Mouse (Mus musculus): ENCODE measurements around the gene Pbxip1.

Pbxip1 gene

GRCm38 (mm10) chr3:89436176-89437113 is at the start of gene Pbxip1:
Gene Pbxip1 (plus strand): TSS chr3:89436706.
- no peak for DNase-seq (ENCODE audit: low read depth)

DNA sequence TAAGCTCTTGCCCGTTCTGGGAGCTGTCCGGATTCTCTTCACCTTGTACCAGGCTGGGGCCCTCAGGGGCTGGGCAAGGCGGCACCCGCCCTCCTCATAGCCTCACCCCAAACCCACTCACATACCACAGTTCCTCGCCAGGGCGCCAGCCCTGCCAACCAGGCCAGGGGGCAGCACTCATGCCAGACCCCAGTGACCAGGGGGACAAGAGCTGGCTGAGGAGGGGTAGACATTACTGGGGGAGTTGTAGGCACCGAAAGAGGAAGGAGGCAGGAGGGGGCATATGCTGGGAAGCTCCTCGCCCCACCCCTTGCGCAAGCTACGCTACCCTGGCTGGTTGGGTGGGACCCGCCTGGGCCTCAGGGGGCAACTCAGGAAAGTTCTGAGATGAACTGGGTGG is 48.9 kb upstream of the Pbxip1 start:
- no peak for DNase-seq (ENCODE audit: low read depth)

GRCm38 (mm10) chr3:89388134-89388881 is 48.2 kb upstream of the Pbxip1 start:
- no peak for DNase-seq (ENCODE audit: low read depth)

DNA sequence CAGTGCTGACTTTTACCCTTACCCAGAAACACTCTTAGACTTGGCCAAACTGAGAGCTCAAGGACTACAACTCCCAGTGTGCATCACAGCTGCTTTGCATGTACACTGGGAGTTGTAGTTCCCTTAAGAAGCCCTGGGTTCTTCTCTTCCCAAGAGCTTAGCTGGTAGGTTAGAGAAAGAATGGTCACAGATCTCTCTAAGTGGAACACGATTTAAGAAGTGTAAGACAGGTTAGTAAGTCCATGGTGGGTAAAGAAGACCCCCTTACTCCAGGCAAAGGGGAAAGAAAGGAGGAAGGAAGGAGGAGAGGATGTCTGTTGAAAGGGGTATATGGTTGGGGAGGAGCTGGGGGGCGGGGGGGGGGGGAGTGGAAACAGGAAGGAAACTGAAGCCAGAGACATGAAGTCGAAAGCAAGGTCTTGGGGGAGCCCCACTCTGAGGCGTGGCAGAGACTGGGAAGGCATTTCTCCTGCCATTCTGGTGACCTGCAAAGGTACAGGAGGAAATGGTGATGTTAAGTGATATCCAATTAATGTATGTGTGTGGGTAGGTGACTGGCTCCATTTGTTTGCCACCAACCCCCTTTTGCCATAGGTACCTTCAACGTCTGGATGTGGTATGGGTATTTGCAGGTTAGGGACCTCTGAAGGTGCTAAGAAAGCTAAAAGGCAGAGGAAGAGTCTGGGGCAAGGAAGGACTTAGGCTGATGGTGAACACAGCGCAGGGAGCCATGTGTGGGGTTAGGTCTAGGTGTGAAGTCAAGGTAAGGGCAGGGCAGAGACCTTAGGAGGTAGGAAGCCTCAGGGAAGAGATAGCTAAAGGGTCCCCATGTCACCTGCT is 47.4 kb upstream of the Pbxip1 start:
- DNase-seq (ENCODE audit: low read depth), result no peak

DNA sequence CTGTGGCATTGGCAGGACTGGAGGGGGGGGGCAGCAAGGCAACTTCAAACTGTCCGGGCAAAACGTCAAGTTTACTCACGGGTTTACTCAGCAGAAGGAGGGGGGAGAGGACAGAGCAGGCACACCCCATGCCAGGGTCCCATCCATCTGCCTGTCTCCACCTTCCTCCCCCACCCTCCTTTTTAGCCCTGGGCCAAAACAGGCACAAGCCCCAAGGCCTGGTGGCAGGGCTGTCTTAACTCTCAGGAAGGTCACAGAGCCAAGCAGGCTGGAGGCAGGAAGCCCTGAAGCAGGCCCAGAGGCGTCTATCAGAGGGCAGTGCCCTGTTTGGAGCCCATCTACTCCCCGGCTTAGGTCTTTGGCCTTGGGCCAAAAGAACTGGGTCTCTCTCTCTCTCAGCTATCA is 46.4 kb upstream of the Pbxip1 start:
- no peak for DNase-seq (ENCODE audit: low read depth)

- DNase-seq (ENCODE audit: low read depth), result no peak
These were observed 45.5 kb upstream of the Pbxip1 start for GRCm38 (mm10) chr3:89390699-89391662.

- DNase-seq (ENCODE audit: low read depth), result no peak
These were observed 44.6 kb upstream of the Pbxip1 start for GRCm38 (mm10) chr3:89391663-89392511.

DNA sequence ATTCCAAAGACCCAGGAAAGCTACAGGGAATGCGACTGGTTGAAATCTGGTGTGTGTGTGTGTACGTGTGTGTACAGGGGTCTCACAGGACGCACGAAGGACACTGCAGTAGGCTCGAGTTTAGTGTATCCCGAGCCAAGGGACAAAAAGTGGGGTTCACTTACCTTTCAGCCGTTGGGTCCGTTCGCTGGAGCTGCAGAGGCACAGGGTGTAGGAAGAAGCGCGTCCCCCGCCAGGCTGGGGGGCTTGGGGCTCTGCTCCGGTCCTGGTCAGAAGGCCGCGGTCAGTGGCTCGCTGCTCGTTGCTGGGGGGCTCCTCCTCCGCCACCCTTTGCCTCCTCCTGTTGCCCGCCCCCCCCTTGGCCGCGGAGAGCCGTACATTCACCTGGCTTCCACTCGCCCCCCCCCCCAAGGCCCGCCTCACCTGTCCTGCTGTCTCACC is 43.6 kb upstream of the Pbxip1 start:
- no peak for DNase-seq (ENCODE audit: low read depth)

GRCm38 (mm10) chr3:89393605-89394004 is 42.9 kb upstream of the Pbxip1 start:
- peak; percentile 93 for DNase-seq (ENCODE audit: low read depth)

GRCm38 (mm10) chr3:89394006-89394893 is 42.3 kb upstream of the Pbxip1 start, which contains the start of gene Zbtb7b:
Gene Zbtb7b (minus strand): TSS chr3:89394776.
- peak; percentile 54 for DNase-seq (ENCODE audit: low read depth)

DNA sequence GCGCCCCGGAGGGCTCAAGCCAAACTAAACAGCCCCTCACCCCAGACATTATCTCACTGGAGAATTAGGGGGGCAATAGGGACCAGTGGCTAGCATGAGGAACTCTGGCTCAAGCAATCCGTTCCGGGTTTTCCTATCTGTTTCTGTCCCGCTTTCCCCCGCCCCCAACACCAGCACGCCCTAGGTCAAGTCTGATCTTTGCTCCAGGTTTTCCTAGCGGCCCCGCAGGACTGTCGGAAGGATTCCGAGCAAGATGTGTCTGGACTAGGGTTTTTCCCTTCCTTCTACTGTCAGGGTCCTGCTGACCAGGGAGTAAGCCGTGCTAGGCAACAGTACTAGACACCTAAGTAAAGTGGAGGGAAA is 41.6 kb upstream of the Pbxip1 start:
- DNase-seq (ENCODE audit: low read depth), result peak; percentile 68

GRCm38 (mm10) chr3:89395419-89395805 is 41.1 kb upstream of the Pbxip1 start:
- no peak for DNase-seq (ENCODE audit: low read depth)

DNA sequence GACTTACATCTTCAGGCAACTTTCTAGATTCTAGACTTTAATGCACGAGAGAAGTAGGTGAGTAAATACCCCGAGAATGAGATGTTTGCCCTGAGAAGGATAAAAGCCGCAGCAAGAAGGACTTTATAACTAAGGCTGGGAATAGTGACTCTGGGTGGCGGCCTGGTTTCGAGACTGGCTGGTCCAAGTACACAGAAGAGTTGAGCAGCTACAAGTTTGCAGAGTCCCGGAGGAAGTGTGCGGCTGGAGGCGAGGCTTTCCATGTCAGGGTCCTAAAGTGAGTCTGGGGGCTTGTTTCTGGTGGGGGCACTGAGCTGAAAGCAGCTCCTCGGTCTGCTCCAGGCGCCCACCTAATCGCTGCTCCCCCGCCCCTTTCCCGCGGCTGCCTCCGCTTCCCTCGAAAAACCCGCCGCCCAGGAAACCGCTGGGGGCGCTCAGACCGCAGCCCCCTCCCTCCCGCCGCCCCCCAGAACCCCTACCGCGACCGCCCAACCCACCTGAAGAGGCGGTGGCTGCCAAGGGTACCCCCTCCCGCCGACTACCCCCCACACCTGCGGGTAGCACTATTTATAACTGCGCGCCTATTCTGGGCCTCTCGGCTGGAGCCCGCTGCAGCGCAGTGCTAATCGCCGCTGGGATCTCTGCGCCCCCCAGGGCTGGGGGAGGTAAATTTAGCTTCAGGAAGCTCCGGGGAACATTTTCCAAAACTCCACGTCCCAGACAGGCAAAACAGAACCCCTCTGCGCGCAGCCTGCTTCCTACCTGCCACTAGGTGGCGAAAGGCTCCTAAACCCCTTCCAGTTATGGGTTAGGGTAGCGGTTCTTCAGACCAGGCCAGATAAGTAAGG is 40.5 kb upstream of the Pbxip1 start:
- DNase-seq (ENCODE audit: low read depth), result no peak

- DNase-seq (ENCODE audit: low read depth), result no peak
These were observed 39.9 kb upstream of the Pbxip1 start for GRCm38 (mm10) chr3:89396654-89397005.

- no peak for DNase-seq (ENCODE audit: low read depth)
These were observed 35.2 kb upstream of the Pbxip1 start for GRCm38 (mm10) chr3:89401329-89401728.

- no peak for DNase-seq (ENCODE audit: low read depth)
These were observed 33.8 kb upstream of the Pbxip1 start, which contains the start of gene Lenep for GRCm38 (mm10) chr3:89402693-89403092. Gene Lenep (minus strand): TSS chr3:89402793.

GRCm38 (mm10) chr3:89406887-89407286 is 29.6 kb upstream of the Pbxip1 start:
- DNase-seq (ENCODE audit: low read depth), result no peak

DNA sequence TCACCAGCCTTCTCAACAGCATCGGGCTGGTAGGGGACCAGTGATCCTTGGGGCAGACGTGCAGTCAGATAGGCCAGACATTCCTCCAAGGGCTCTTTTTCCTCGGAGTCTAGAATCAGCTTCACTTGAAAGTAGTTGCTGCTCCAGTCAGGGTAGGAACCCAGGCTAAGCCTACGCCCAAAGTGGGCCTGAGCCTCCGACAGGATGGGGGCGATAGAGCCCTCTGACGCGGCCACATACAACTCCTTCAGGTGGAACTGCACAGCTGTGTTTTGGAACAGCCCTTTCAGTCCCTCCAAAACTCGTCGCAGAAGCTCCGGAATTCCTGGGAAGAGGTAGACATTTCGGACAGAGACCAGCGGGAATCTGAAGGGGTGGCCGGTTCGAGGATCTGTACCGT is 28.1 kb upstream of the Pbxip1 start:
- DNase-seq (ENCODE audit: low read depth), result no peak

All from c-Kit-positive CD71-positive TER-119-negative erythroid progenitor cells, embryonic 14.5 days (primary cell).